Mouse (Mus musculus): Measurements from ENCODE around the gene Nploc4. TPM values are rescaled to one million over a fixed set of nuclear protein-coding genes. Genes with fewer than 3 reads are reported as not detected.
"Not testable (repeated sequence)": the region's sequence is repeated elsewhere in the genome, so short reads cannot be mapped to it uniquely, and the experiment has no call there.

Nploc4 gene
- polyA plus RNA-seq, 1 experiment: 35.9 TPM

GRCm38 (mm10) chr11:120413621-120414020 is 23.9 kb downstream of the Nploc4 start:
- H3K4me1 ChIP-seq (ENCODE audit: control insufficient read depth, insufficient read depth, insufficient read length, low read length); H3K27ac ChIP-seq (replicated peaks; ENCODE audit: low read depth, low read length); H3K4me3 ChIP-seq (ENCODE audit: insufficient read depth, low read depth, low read length): not testable (repeated sequence)

- Histone ChIP-seq H3K4me3 (ENCODE audit: insufficient read depth, low read depth, low read length) (no peak overlapping the region), H3K27ac (replicated peaks; ENCODE audit: low read depth, low read length) (no peak overlapping the region), H3K4me1 (ENCODE audit: control insufficient read depth, insufficient read depth, insufficient read length, low read length) (no peaks in the 10 kb centered on the region)
These were observed 31.1 kb downstream of the Nploc4 start for GRCm38 (mm10) chr11:120406445-120406844.

- Histone ChIP-seq H3K27ac (replicated peaks; ENCODE audit: low read depth, low read length) (no peak overlapping the region), H3K4me1 (ENCODE audit: control insufficient read depth, insufficient read depth, insufficient read length, low read length) (no peaks in the 10 kb centered on the region), H3K4me3 (ENCODE audit: insufficient read depth, low read depth, low read length) (no peak overlapping the region)
These were observed 31.6 kb downstream of the Nploc4 start for GRCm38 (mm10) chr11:120405867-120406266.

GRCm38 (mm10) chr11:120404814-120405213 is 32.7 kb downstream of the Nploc4 start:
- Histone ChIP-seq H3K4me1 (ENCODE audit: control insufficient read depth, insufficient read depth, insufficient read length, low read length) (no peaks in the 10 kb centered on the region), H3K27ac (replicated peaks; ENCODE audit: low read depth, low read length) (no peak overlapping the region), H3K4me3 (ENCODE audit: insufficient read depth, low read depth, low read length) (no peak overlapping the region)

- H3K4me3 ChIP-seq (ENCODE audit: insufficient read depth, low read depth, low read length): no peak overlapping the region
- no peak overlapping the region for H3K27ac ChIP-seq (replicated peaks; ENCODE audit: low read depth, low read length)
- H3K4me1 ChIP-seq (ENCODE audit: control insufficient read depth, insufficient read depth, insufficient read length, low read length): no peaks in the 10 kb centered on the region
These were observed 38.2 kb downstream of the Nploc4 start for GRCm38 (mm10) chr11:120399319-120399718.

GRCm38 (mm10) chr11:120397602-120398001 is 39.9 kb downstream of the Nploc4 start:
- H3K4me3 ChIP-seq (ENCODE audit: insufficient read depth, low read depth, low read length): no peak overlapping the region
- H3K4me1 ChIP-seq (ENCODE audit: control insufficient read depth, insufficient read depth, insufficient read length, low read length): no peaks in the 10 kb centered on the region
- no peak overlapping the region for H3K27ac ChIP-seq (replicated peaks; ENCODE audit: low read depth, low read length)

- Histone ChIP-seq H3K4me3 (ENCODE audit: insufficient read depth, low read depth, low read length) (no peak overlapping the region), H3K27ac (replicated peaks; ENCODE audit: low read depth, low read length) (no peak overlapping the region), H3K4me1 (ENCODE audit: control insufficient read depth, insufficient read depth, insufficient read length, low read length) (no peaks in the 10 kb centered on the region)
These were observed 41.8 kb downstream of the Nploc4 start for GRCm38 (mm10) chr11:120395661-120396060.

GRCm38 (mm10) chr11:120388580-120388979 is 48.9 kb downstream of the Nploc4 start:
- Histone ChIP-seq H3K4me1 (ENCODE audit: control insufficient read depth, insufficient read depth, insufficient read length, low read length) (no peaks in the 10 kb centered on the region), H3K27ac (replicated peaks; ENCODE audit: low read depth, low read length) (no peak overlapping the region)

GRCm38 (mm10) chr11:120387157-120387556 is 50.4 kb downstream of the Nploc4 start:
- Histone ChIP-seq H3K4me1 (ENCODE audit: control insufficient read depth, insufficient read depth, insufficient read length, low read length) (no peaks in the 10 kb centered on the region), H3K27ac (replicated peaks; ENCODE audit: low read depth, low read length) (no peak overlapping the region; the same call in 1 of the 2 replicates)

More at GRCm38 (mm10) chr11:120388580-120388979, 48.9 kb downstream of the Nploc4 start:
- H3K4me3 ChIP-seq (ENCODE audit: insufficient read depth, low read depth, low read length): no peak overlapping the region

GRCm38 (mm10) chr11:120386632-120387031 is 50.9 kb downstream of the Nploc4 start:
- Histone ChIP-seq H3K27ac (replicated peaks; ENCODE audit: low read depth, low read length) (no peak overlapping the region), H3K4me3 (ENCODE audit: insufficient read depth, low read depth, low read length) (no peak overlapping the region), H3K4me1 (ENCODE audit: control insufficient read depth, insufficient read depth, insufficient read length, low read length) (no peaks in the 10 kb centered on the region)

More at GRCm38 (mm10) chr11:120387157-120387556, 50.4 kb downstream of the Nploc4 start:
- H3K4me3 ChIP-seq (ENCODE audit: insufficient read depth, low read depth, low read length): no peak overlapping the region

- Histone ChIP-seq H3K27ac (replicated peaks; ENCODE audit: low read depth, low read length) (no peak overlapping the region), H3K4me3 (ENCODE audit: insufficient read depth, low read depth, low read length) (no peak overlapping the region), H3K4me1 (ENCODE audit: control insufficient read depth, insufficient read depth, insufficient read length, low read length) (0 out of 2 replicates have a peak, but pooled peaks cover 3% of the 10 kb centered on the region)
These were observed 55.0 kb downstream of the Nploc4 start for GRCm38 (mm10) chr11:120382509-120382908.

- H3K4me1 ChIP-seq (ENCODE audit: control insufficient read depth, insufficient read depth, insufficient read length, low read length): 0 out of 2 replicates have a peak, but pooled peaks cover 3% of the 10 kb centered on the region
- no peak overlapping the region for H3K27ac ChIP-seq (replicated peaks; ENCODE audit: low read depth, low read length)
- H3K4me3 ChIP-seq (ENCODE audit: insufficient read depth, low read depth, low read length): no peak overlapping the region
These were observed 56.4 kb downstream of the Nploc4 start for GRCm38 (mm10) chr11:120381157-120381556.

- 0 out of 2 replicates have a peak, but pooled peaks cover 3% of the 10 kb centered on the region for H3K4me1 ChIP-seq (ENCODE audit: control insufficient read depth, insufficient read depth, insufficient read length, low read length)
- H3K27ac ChIP-seq (replicated peaks; ENCODE audit: low read depth, low read length): no peak overlapping the region
- H3K4me3 ChIP-seq (ENCODE audit: insufficient read depth, low read depth, low read length): no peak overlapping the region
These were observed 57.2 kb downstream of the Nploc4 start for GRCm38 (mm10) chr11:120380271-120380670.

GRCm38 (mm10) chr11:120378611-120379540 is 58.6 kb downstream of the Nploc4 start, which contains the start of gene Faap100:
TSS of gene Faap100 (minus strand) at chr11:120378764.
- H3K4me3 ChIP-seq (ENCODE audit: insufficient read depth, low read depth, low read length): peak within 1 kb of the TSS; percentile 77
- H3K27ac ChIP-seq (replicated peaks; ENCODE audit: low read depth, low read length): no peak within 1 kb of the TSS; the same call in 1 of the 2 replicates
- 0 out of 2 replicates have a peak, but pooled peaks cover 3% of the 10 kb centered on the region for H3K4me1 ChIP-seq (ENCODE audit: control insufficient read depth, insufficient read depth, insufficient read length, low read length)

GRCm38 (mm10) chr11:120378031-120378610 is 59.4 kb downstream of the Nploc4 start:
- Histone ChIP-seq H3K27ac (replicated peaks; ENCODE audit: low read depth, low read length) (no peak overlapping the region; the same call in 1 of the 2 replicates), H3K4me3 (ENCODE audit: insufficient read depth, low read depth, low read length) (peak overlapping the region; percentile 77), H3K4me1 (ENCODE audit: control insufficient read depth, insufficient read depth, insufficient read length, low read length) (0 out of 2 replicates have a peak, but pooled peaks cover 3% of the 10 kb centered on the region)
